Mouse (Mus musculus) bone marrow macrophage, adult 2 months (primary cell): ENCODE measurements around the gene Fopnl.

ENCODE experiments used
- CTCF ChIP-seq: IDR thresholded peaks from 2 replicates; pipeline ENCODE4 v1.5.1; 2012; ENCODE audit warnings: low read depth, mild to moderate bottlenecking, low read length, moderate library complexity
- POLR2A ChIP-seq: IDR thresholded peaks from 2 replicates; pipeline ENCODE4 v1.6.1; 2012; ENCODE audit warnings: mild to moderate bottlenecking, low read depth, low read length, borderline replicate concordance

- TF ChIP-seq POLR2A (no peak), CTCF (no peak)
Measured at GRCm38 (mm10) chr16:14358531-14358930, 41.3 kb upstream of the Fopnl start.
